Mouse (Mus musculus): ENCODE measurements around the gene Tspoap1. TPM values are rescaled to one million over a fixed set of nuclear protein-coding genes. Genes with fewer than 3 reads are reported as not detected.

Gene Tspoap1
- not detected in 2 replicates for polyA plus RNA-seq (2012; ENCODE audit: insufficient read depth, insufficient read length, missing spikeins)

DNA sequence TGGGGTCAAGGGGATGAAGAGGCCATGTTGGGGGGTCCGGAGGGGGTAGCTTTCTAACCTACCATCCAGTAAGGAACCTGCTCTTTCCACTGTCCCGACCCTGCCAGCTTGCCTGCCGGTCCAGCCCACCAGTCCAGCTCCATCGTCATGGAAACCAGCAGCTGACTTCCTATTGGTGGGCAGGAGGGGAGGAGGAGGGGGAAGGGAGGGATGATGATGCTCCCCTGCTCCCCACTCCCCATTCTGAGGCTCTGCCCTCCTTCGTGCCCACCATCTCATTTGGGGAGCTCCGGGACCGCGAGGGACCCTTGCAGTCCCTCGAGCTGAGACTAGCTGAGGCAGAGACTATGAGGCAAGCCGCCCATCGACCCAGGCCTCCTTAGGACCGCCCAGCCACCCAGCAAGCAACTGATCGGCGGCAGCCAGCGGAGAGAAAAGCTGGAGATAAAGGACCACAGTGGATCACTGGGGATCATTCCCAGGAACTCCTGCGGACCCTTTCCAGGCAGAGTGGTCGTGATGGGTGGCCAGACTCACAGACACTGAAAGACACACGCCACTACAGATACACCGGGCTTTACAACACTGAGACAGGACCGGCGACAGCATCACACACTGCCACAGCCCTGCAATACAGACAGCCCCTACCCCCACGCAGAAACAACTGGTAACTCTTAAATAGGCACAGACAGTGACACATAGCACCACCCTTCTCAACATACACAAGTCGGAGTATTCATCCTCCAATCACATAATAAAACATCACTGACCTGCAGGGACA, at the start of gene Tspoap1:
Gene Tspoap1, plus strand, starts transcription at position 241 of the 781 bp plus-strand sequence.
- Histone ChIP-seq H3K27ac (replicated peaks; ENCODE audit: low read depth, low read length) (no peak within 1 kb of the TSS), H3K4me3 (ENCODE audit: insufficient read depth, low read depth, low read length) (no peak within 1 kb of the TSS), H3K4me1 (ENCODE audit: control insufficient read depth, insufficient read depth, insufficient read length, low read length) (no peaks in the 10 kb centered on the region)

DNA sequence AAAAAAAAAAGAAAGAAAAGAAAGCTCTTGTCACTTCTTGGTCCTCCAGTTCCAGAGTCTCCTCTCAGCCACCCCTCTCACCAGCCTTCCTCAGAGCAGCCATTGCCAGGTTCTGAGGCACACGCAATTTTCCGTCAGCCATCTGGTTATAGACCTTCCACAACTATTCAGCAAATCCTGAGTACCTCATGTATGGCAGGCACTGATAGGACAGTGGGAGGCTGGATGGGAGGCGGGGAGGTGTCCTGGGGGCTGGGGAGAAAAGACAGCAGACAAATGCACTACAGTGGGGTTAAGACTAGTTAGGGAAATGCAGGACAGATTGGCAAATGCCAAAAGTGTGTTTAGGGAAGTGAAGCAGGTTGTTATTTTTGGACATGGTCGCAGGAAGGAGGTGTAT, 48.2 kb upstream of the Tspoap1 start:
- Histone ChIP-seq H3K4me1 (ENCODE audit: control insufficient read depth, insufficient read depth, insufficient read length, low read length) (no peaks in the 10 kb centered on the region), H3K4me3 (ENCODE audit: insufficient read depth, low read depth, low read length) (no peak overlapping the region), H3K27ac (replicated peaks; ENCODE audit: low read depth, low read length) (no peak overlapping the region)

DNA sequence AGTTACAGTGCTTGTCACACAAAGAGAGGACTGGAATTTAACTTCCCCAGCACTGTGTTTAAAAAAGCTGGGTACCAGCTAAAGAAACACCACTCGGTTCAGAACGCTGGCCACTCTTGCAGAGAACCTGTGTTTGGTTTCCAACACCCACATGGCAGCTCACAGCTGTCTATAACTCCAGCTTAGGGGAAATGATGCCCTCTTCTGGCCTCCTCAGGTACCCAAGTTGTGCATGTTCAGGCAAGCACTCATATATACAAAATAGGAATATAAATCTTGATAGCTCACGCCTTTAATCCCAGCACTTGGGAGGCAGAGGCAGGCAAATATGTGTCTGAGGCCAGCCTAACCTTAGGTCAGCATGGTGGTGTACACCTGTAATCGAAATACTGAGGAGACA, 44.3 kb upstream of the Tspoap1 start:
- no peaks in the 10 kb centered on the region for H3K4me1 ChIP-seq (ENCODE audit: control insufficient read depth, insufficient read depth, insufficient read length, low read length)
- H3K4me3 ChIP-seq (ENCODE audit: insufficient read depth, low read depth, low read length): no peak overlapping the region
- H3K27ac ChIP-seq (replicated peaks; ENCODE audit: low read depth, low read length): no peak overlapping the region

DNA sequence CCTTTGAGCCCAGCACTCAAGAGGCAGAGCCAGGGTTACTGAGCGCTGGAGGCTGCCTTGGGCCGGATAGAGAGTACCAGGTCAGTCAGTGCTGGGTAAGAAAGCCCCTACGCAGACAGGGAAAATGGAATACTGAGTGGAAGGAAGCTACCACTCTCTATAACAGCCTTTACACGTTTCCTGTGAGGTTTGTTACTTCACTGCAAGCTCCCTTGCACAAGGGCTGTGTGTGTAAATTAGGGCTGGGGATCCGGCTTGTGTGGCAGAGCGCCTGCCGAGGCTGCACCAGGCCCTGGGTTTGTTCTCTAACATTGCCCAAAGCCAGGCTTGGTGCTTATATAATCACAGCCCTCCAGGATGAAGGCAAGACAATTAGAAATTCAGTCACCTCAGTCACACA, 40.8 kb upstream of the Tspoap1 start:
- H3K27ac ChIP-seq (replicated peaks; ENCODE audit: low read depth, low read length): no peak overlapping the region
- H3K4me1 ChIP-seq (ENCODE audit: control insufficient read depth, insufficient read depth, insufficient read length, low read length): no peaks in the 10 kb centered on the region
- H3K4me3 ChIP-seq (ENCODE audit: insufficient read depth, low read depth, low read length): no peak overlapping the region

DNA sequence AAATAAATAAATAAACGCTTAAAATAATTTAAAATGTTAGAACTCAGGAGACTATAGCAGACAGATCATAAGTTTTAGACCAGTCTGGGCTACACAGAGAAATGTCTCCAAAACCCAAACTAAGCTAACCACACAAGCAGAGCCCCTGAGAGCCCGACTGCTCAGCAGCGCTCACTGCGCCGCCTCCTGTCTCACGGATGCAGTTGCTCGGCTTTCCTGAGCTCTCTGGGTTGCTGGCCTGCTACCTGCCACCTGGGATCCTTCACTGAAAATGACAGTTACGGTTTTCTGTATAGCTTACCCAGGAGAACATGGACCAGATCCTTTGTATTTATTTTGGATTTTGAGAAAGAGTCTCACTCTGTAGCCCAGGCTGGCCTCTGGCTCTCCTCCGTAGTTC, 40.0 kb upstream of the Tspoap1 start:
- Histone ChIP-seq H3K27ac (replicated peaks; ENCODE audit: low read depth, low read length) (no peak overlapping the region), H3K4me1 (ENCODE audit: control insufficient read depth, insufficient read depth, insufficient read length, low read length) (no peaks in the 10 kb centered on the region), H3K4me3 (ENCODE audit: insufficient read depth, low read depth, low read length) (no peak overlapping the region)

DNA sequence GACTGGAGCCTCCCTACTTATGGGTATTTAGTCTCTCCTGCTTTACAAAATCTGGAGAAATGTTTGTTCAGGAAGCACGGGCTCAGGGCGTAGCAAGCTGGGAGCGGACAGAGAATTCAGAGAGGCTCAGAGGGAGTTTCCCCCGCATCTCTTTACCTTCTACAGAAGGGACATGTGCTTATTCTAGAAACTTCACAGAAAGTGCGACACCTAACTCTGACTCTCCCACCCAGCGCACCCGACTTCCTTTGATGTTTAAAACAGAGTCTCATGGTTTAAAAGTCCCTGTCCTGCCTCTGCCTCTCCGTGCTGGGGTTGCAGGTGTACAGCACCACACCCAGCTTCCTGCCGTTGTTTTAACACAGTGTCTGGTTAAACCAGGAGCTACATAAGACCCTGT, 39.5 kb upstream of the Tspoap1 start:
- Histone ChIP-seq H3K27ac (replicated peaks; ENCODE audit: low read depth, low read length) (no peak overlapping the region), H3K4me1 (ENCODE audit: control insufficient read depth, insufficient read depth, insufficient read length, low read length) (no peaks in the 10 kb centered on the region), H3K4me3 (ENCODE audit: insufficient read depth, low read depth, low read length) (no peak overlapping the region)

DNA sequence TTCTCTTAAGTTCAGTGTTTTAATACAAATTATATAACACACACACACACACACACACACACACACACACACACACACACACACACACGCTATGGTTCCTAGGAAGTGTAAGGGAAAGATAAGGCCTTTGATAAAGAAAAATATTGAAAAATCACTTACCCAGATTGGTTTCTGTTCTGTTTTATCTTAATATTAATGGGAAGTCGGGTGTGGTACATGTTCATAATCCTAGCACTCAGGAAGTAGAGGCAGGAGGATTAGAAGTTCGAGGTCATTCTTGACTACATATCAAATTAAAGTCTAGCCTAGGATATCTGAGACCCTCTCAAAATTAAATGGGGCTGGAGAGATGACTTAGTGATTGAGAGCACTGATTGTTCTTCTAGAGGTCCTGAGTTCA, 38.2 kb upstream of the Tspoap1 start:
- Histone ChIP-seq H3K4me3 (ENCODE audit: insufficient read depth, low read depth, low read length) (no peak overlapping the region), H3K4me1 (ENCODE audit: control insufficient read depth, insufficient read depth, insufficient read length, low read length) (no peaks in the 10 kb centered on the region), H3K27ac (replicated peaks; ENCODE audit: low read depth, low read length) (no peak overlapping the region)

DNA sequence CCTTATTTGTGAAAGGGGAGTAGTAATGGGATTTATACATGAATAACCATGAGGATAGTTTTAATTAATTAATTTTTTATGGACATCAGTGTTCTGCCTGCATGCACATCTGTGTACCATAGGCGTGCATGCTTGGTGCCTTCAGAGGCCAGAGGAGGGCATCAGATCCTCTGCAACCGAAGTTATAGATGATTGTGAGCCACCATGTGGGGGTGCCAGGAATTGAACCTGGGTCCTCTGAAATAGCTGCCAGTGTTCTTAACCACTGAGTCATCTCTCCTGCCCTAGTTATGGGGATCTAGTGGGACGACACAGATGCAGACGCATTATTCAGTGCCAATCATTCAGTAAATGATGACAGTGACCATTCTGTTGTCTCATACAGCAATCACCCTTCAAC, 37.5 kb upstream of the Tspoap1 start:
- no peak overlapping the region for H3K27ac ChIP-seq (replicated peaks; ENCODE audit: low read depth, low read length)
- no peak overlapping the region for H3K4me3 ChIP-seq (ENCODE audit: insufficient read depth, low read depth, low read length)
- no peaks in the 10 kb centered on the region for H3K4me1 ChIP-seq (ENCODE audit: control insufficient read depth, insufficient read depth, insufficient read length, low read length)

DNA sequence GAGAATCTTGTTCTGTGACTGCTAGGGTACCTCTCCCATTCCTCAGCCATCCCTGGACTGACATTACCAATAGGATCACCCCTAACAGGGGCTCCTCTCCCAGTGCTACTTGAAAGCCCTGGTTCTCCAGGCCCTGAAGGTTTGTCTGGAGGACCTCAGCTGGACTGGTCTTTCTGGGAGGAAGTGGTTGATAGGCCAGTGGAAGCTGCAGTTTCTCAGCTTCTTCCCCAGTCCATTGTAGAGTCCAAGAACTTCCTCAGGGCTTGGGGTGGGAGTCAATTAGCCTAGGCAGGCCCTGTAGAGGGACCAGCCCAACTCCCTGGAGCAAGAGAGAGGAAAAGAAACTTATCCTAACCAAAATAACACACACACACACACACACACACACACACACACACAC, 34.8 kb upstream of the Tspoap1 start:
- Histone ChIP-seq H3K27ac (replicated peaks; ENCODE audit: low read depth, low read length) (no peak overlapping the region), H3K4me3 (ENCODE audit: insufficient read depth, low read depth, low read length) (no peak overlapping the region), H3K4me1 (ENCODE audit: control insufficient read depth, insufficient read depth, insufficient read length, low read length) (no peaks in the 10 kb centered on the region)

DNA sequence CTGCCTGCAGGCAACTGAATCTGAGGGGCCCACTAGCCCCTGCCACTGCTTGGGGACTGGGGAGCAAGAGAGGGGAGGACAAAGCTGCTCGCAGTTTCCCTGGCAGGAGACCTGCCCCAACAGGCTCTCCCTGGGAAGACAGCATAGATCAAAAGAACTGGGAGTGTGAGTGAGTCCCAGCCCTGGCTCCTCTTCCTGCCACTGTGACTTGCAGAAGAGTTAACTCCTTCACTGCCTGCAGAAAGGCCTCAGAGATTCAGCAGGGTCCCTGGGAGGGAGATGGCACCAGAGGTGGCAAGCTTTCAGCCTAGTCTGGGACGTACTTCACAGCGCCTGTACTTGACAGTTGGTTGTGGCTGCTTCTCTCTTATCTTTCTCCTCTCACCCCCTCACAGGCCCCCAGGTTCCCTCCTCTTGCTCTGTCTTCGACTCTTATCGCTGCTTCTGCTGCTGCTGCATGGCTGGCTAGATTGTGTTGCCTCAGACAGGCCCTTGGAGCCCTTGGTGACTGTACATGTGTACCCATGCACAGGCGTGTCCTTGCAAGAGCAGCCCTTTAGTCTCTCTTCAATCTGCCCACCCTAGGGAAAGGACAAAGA, 34.3 kb upstream of the Tspoap1 start:
- no peak overlapping the region for H3K27ac ChIP-seq (replicated peaks; ENCODE audit: low read depth, low read length)
- H3K4me1 ChIP-seq (ENCODE audit: control insufficient read depth, insufficient read depth, insufficient read length, low read length): no peaks in the 10 kb centered on the region
- H3K4me3 ChIP-seq (ENCODE audit: insufficient read depth, low read depth, low read length): no peak overlapping the region

DNA sequence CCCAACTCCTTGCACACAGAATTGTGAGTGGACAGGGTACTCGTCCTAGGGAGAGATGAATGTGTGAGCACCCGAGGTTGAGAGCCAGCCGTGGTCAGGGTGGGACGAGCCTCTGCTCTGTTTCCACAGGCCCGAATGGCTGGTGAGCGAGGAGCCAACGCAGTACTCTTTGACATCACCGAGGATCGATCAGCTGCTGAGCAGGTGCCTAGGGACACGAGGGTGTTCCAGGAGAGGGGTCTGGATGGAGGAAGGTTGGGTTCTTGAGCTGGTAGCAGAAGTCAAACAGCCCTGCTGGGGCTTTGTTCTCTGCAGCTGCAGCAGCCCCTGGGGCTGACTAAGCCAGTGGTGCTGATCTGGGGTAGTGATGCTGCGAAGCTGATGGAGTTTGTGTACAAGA, 33.3 kb upstream of the Tspoap1 start:
- Histone ChIP-seq H3K4me1 (ENCODE audit: control insufficient read depth, insufficient read depth, insufficient read length, low read length) (no peaks in the 10 kb centered on the region), H3K4me3 (ENCODE audit: insufficient read depth, low read depth, low read length) (no peak overlapping the region), H3K27ac (replicated peaks; ENCODE audit: low read depth, low read length) (no peak overlapping the region)

DNA sequence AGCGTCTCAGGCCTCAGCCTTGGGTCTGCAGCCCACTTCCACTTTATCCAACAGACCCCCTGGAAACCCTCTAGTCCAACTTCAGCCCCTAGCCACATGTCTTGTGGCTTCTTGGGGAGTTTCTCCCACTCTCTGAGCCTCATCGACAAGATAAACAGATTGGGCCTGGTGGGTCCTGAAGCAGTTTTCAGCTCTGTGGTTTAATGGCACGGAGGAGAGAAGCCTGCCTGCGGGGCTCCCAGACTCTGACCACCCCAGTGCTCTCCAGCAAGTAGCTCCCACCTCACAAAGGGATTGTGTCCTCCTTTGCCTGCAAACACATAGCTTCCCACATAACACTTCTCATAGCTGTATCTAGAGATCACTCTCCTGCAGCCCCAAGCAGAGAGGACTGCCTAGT, 32.9 kb upstream of the Tspoap1 start:
- Histone ChIP-seq H3K4me1 (ENCODE audit: control insufficient read depth, insufficient read depth, insufficient read length, low read length) (no peaks in the 10 kb centered on the region), H3K27ac (replicated peaks; ENCODE audit: low read depth, low read length) (no peak overlapping the region), H3K4me3 (ENCODE audit: insufficient read depth, low read depth, low read length) (no peak overlapping the region)

DNA sequence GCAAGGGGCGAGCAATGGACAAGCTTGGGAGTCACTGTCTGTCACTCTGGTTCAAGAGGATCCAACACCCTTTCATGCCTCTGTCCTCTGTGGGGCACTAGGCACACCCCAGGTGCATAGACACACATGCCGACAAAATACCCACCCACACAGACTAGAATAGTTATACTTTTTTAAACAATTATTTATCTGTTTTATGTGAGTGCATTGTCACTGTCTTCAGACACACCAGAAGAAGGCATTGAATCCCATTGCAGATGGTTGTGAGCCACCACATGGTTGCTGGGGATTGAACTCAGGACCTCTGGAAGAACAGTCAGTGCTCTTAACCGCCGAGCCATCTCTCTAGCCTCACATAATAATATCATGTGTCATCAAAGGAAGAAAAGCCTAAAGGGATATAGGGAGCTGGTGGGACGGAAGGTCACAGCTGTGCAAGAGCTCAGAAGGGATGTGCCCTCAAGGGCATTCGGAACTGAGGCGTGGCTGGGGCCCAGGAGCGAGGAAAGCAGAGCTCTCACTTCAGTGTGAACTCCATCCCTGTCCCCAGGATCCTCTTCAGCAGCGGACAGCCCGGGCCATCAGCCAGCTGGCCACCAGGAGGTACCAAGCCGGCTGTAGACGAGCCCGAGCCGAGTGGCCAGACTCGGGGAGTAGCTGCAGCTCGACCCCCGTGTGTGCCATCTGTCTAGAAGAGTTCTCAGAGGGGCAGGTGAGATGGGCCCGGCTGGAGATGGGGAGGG, 31.3 kb upstream of the Tspoap1 start:
- Histone ChIP-seq H3K4me3 (ENCODE audit: insufficient read depth, low read depth, low read length) (no peak overlapping the region), H3K27ac (replicated peaks; ENCODE audit: low read depth, low read length) (no peak overlapping the region), H3K4me1 (ENCODE audit: control insufficient read depth, insufficient read depth, insufficient read length, low read length) (no peaks in the 10 kb centered on the region)

DNA sequence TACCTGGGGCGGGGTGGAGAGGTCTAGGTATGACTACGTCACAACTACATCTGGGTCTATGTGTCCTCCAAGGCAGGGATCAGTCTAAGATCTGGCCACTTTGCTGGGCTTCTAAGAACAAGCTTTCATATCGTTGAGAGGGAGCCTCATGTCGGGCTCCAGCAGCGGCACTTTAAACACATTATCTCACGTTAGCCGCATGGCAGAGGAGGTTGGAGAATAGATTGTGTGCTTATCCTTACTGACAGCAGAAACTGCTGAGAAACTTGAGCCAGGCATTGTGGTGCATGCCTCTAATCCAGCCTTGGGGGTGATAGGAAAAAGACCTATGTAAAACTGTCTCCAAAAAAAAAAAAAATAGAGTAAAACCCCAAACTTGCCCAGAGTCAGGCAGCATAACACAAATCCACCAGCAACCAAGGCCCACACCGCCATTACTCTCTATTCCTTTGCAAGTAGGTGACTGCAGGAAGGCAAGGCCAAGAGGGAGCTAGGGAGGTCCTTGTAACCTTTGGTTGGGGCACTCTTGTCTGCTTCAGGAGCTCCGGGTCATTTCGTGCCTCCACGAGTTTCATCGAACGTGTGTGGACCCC, 30.7 kb upstream of the Tspoap1 start:
- Histone ChIP-seq H3K4me3 (ENCODE audit: insufficient read depth, low read depth, low read length) (no peak overlapping the region), H3K4me1 (ENCODE audit: control insufficient read depth, insufficient read depth, insufficient read length, low read length) (no peaks in the 10 kb centered on the region), H3K27ac (replicated peaks; ENCODE audit: low read depth, low read length) (no peak overlapping the region)

DNA sequence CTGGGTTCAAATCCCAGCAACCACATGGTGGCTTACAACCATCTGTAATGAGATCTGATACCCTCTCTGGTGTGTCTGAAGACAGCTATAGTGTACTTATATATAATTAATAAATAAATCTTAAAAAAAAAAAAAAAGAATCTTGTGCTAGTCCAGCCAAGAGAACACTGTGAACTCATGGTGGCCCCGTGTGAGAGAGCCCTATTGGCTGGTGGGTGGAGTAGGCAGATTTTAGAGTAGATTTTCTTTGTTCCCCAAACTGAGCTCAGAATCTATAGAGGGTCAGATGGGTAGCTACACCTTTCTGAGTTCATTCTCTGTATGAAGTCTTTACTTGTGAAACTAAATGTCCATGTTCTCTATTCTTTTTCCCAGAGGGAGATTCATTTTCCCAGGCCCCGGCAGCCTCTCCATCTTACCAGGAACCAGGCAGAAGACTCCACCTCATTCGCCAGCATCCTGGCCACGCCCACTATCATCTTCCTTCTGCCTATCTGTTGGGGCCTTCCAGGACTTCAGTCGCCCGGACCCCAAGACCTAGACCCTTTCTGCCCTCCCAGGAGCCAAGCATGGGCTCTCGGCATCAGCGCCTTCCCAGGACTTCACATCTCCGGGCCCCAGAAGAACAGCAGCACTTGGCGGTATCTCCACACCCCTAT, 29.6 kb upstream of the Tspoap1 start:
- Histone ChIP-seq H3K27ac (replicated peaks; ENCODE audit: low read depth, low read length) (no peak overlapping the region), H3K4me3 (ENCODE audit: insufficient read depth, low read depth, low read length) (no peak overlapping the region), H3K4me1 (ENCODE audit: control insufficient read depth, insufficient read depth, insufficient read length, low read length) (no peaks in the 10 kb centered on the region)
